Mouse (Mus musculus) kidney, adult 2 months (tissue): Measurements from ENCODE around the gene Sacm1l.

ENCODE experiments used
- CTCF ChIP-seq: fragments of 200-500 bp; conservative IDR thresholded peaks from 2 replicates; pipeline ENCODE4 v1.5.1; 2011; ENCODE audit warnings: low read depth, mild to moderate bottlenecking, control low read depth, low read length, moderate library complexity, mixed read lengths; ENCODE audit not compliant: insufficient read depth, insufficient read length
- POLR2A ChIP-seq: fragments of 200-500 bp; IDR thresholded peaks from one replicate; pipeline ENCODE4 v1.6.1; 2011; ENCODE audit warnings: low read depth, low read length, control low read depth

DNA sequence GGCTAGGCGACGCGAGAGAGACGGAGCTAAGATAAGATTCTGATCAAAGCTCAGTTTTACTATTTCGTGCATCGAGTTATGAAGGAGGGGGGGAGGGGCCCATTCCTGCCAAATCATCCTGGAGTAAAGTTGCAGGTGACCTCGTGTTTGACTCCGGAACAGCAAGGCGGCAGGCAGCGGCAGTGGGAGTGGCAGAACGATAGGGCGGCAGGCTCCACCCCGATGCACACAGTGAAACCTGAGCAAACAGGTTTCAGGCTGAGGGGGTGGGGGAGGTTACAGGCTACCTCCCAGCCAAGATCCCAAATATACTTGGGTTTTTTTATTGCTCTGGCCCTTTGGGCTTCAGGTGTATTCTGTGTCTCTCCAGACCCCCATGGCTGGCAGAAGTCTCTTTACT lies 32.9 kb upstream of the Sacm1l start:
- TF ChIP-seq POLR2A, result no peak
- TF ChIP-seq CTCF, result no peak
